Comparison of ENCODE assay signal across 8 mouse cellular contexts in the genomic region with DNA sequence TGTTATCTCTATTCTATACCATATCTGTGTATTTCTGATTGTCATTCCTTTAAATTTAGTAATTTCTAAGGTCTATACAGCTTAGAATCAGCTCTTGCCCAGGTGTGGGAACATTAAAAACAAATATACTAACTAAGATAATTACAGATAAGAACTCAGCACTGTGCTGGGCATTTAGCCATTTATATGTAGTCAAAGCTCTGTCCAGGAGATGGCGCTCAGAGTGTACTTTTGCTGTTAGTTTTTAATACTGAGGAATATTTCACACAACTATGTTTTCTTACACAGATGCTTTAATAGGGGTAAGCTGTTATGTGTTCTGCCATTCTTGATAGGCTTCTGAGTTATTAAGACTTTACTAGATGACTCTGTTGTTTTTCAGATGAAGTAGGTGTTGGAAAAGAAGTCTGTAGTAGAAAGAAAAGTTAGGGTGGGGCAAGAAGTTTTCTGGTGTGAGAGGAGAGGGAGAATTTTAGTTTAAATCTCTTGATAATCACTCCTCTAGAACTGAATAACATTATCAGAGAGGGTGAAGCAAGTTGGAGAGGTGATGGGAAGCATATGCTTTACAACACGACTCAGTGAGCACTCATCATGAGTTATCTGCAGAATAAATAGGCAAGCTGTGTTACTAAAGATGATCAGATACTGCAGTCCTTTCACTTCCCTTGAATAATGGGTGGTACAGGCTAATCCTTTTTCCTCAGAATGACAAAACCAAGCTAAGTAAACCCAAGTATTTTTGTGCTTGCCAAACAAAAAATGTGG.
DNase-seq lines count a peak whose midpoint lies in the region; ATAC-seq and TF ChIP-seq lines count a peak whose summit lies in the region.

No protein-coding gene starts in this region.

- H3K27ac ChIP-seq in intestine, embryonic 14.5 days (ENCODE audit: low read depth): no peak overlapping the region
- no peak overlapping the region for H3K27ac ChIP-seq in intestine, embryonic 16.5 days (ENCODE audit: low read length)
- H3K27ac ChIP-seq in embryonic facial prominence, embryonic 11.5 days (replicated peaks; ENCODE audit: low read depth, low read length): no peak overlapping the region
- no peak overlapping the region for H3K27ac ChIP-seq in neural tube, embryonic 11.5 days (ENCODE audit: low read depth, low read length)

- CTCF ChIA-PET in Patski (lab: Charles Lee): interaction anchor here (1.6 kb wide), 1 partner anchor 13 kb away, joined by 3 read pairs; no protein-coding TSS in a partner anchor

- no peak overlapping the region for H3K4me3 ChIP-seq in intestine, embryonic 14.5 days (ENCODE audit: low read depth, low read length)
- H3K4me3 ChIP-seq in intestine, embryonic 16.5 days (ENCODE audit: low read length): no peak overlapping the region
- no peak overlapping the region for H3K4me3 ChIP-seq in embryonic facial prominence, embryonic 11.5 days (ENCODE audit: low read depth, low read length)
- H3K4me3 ChIP-seq in neural tube, embryonic 11.5 days (ENCODE audit: low read depth, low read length): no peak overlapping the region

- no peaks in the 10 kb centered on the region for H3K27me3 ChIP-seq in intestine, embryonic 14.5 days (replicated peaks; ENCODE audit: control insufficient read depth, insufficient read depth, low read length)
- H3K27me3 ChIP-seq in intestine, embryonic 16.5 days (replicated peaks; ENCODE audit: control insufficient read depth, insufficient read depth, low read length): no peaks in the 10 kb centered on the region
- H3K27me3 ChIP-seq in Patski: peaks cover 18% of the 10 kb centered on the region
- no peaks in the 10 kb centered on the region for H3K27me3 ChIP-seq in embryonic facial prominence, embryonic 11.5 days (ENCODE audit: control insufficient read depth, insufficient read depth, low read length)
- no peaks in the 10 kb centered on the region for H3K27me3 ChIP-seq in neural tube, embryonic 11.5 days (ENCODE audit: control insufficient read depth, insufficient read depth, low read length)

- H3K9me3 ChIP-seq in intestine, embryonic 14.5 days (ENCODE audit: control insufficient read depth, low read length): no peaks in the 10 kb centered on the region
- no peaks in the 10 kb centered on the region for H3K9me3 ChIP-seq in intestine, embryonic 16.5 days (ENCODE audit: control insufficient read depth, low read length)
- H3K9me3 ChIP-seq in embryonic facial prominence, embryonic 11.5 days (replicated peaks; ENCODE audit: control insufficient read depth, low read length): no peaks in the 10 kb centered on the region
- H3K9me3 ChIP-seq in neural tube, embryonic 11.5 days (ENCODE audit: control insufficient read depth, low read length): no peaks in the 10 kb centered on the region

- no peaks in the 10 kb centered on the region for H3K4me1 ChIP-seq in intestine, embryonic 14.5 days (replicated peaks; ENCODE audit: control insufficient read depth, insufficient read depth, low read length)
- no peaks in the 10 kb centered on the region for H3K4me1 ChIP-seq in intestine, embryonic 16.5 days (ENCODE audit: control insufficient read depth, insufficient read depth, low read length)
- no peaks in the 10 kb centered on the region for H3K4me1 ChIP-seq in embryonic facial prominence, embryonic 11.5 days (ENCODE audit: control insufficient read depth, insufficient read depth, low read length)
- no peaks in the 10 kb centered on the region for H3K4me1 ChIP-seq in neural tube, embryonic 11.5 days (ENCODE audit: control insufficient read depth, insufficient read depth, low read length)

- DNase-seq in intestine, embryonic 14.5 days (ENCODE audit: low spot score): peak; percentile 68
- DNase-seq in Patski (ENCODE audit: low read depth, low spot score): no peak
- peak; percentile 68 for DNase-seq in embryonic facial prominence, embryonic 11.5 days (ENCODE audit: low spot score)
- peak; percentile 18 for DNase-seq in kidney, postnatal 14 days
- peak; percentile 44 for DNase-seq in neural tube, embryonic 11.5 days (ENCODE audit: low spot score)
- no peak for DNase-seq in yolk sac, embryonic 10.5 days (ENCODE audit: low spot score)

- POLR2A ChIA-PET in Patski (lab: Charles Lee): no interaction called here

- H3K36me3 ChIP-seq in intestine, embryonic 14.5 days (ENCODE audit: control insufficient read depth, insufficient read depth, low read length): no peaks in the 10 kb centered on the region
- H3K36me3 ChIP-seq in intestine, embryonic 16.5 days (ENCODE audit: control insufficient read depth, insufficient read depth, low read length): no peaks in the 10 kb centered on the region
- no peaks in the 10 kb centered on the region for H3K36me3 ChIP-seq in embryonic facial prominence, embryonic 11.5 days (replicated peaks; ENCODE audit: control insufficient read depth, insufficient read depth, low read depth, low read length)
- H3K36me3 ChIP-seq in neural tube, embryonic 11.5 days (ENCODE audit: control insufficient read depth, insufficient read depth, low read length): no peaks in the 10 kb centered on the region

- H3K9ac ChIP-seq in intestine, embryonic 14.5 days (ENCODE audit: low read length): no peak overlapping the region
- no peak overlapping the region for H3K9ac ChIP-seq in intestine, embryonic 16.5 days (ENCODE audit: low read depth, low read length)
- H3K9ac ChIP-seq in embryonic facial prominence, embryonic 11.5 days (replicated peaks; ENCODE audit: low read length): no peak overlapping the region
- no peak overlapping the region for H3K9ac ChIP-seq in neural tube, embryonic 11.5 days (ENCODE audit: low read length)

- WGBS in intestine, embryonic 14.5 days: 18% methylated on average over 2 of the region's 2 CpGs
- WGBS in intestine, embryonic 16.5 days: 13% methylated on average over 2 of the region's 2 CpGs
- WGBS in embryonic facial prominence, embryonic 11.5 days: 27% methylated on average over 2 of the region's 2 CpGs
- 32% methylated on average over 2 of the region's 2 CpGs for WGBS in neural tube, embryonic 11.5 days

- no peak overlapping the region for H3K4me2 ChIP-seq in intestine, embryonic 14.5 days (ENCODE audit: low read length)
- no peak overlapping the region for H3K4me2 ChIP-seq in intestine, embryonic 16.5 days (ENCODE audit: low read depth, low read length)
- H3K4me2 ChIP-seq in embryonic facial prominence, embryonic 11.5 days (ENCODE audit: low read depth, low read length): no peak overlapping the region
- H3K4me2 ChIP-seq in neural tube, embryonic 11.5 days (ENCODE audit: low read depth): no peak overlapping the region

- in situ Hi-C loops in Patski (cut with MboI; ENCODE audit: low pct_unique_long_range_greater_than_20kb): loop anchor here (25.0 kb wide), 1 partner anchor 742 kb away; no protein-coding TSS in a partner anchor

- TF ChIP-seq CTCF in Patski (IDR thresholded peaks at IDR 0.05): peak; percentile 43

- no peak for ATAC-seq in intestine, embryonic 14.5 days (replicated peaks; ENCODE audit: low FRiP score, low TSS enrichment, low read depth)
- ATAC-seq in intestine, embryonic 16.5 days: no peak
- ATAC-seq in Patski: no peak
- ATAC-seq in embryonic facial prominence, embryonic 11.5 days (replicated peaks; ENCODE audit: insufficient number of reproducible peaks, low FRiP score, low TSS enrichment, low read depth): no peak
- no peak for ATAC-seq in neural tube, embryonic 11.5 days (ENCODE audit: insufficient read depth, low FRiP score, low TSS enrichment)
- no peak for ATAC-seq in activated CD4-positive, CD25-positive, alpha-beta regulatory T cell, adult 4 months

Comparison
In these comparisons a context has a peak if more than half of its experiments do, and no peak if none do; other contexts are left out.
1. DNase-seq: peak in intestine, embryonic 14.5 days (single experiment), embryonic facial prominence, embryonic 11.5 days (single experiment), kidney, postnatal 14 days (single experiment) and neural tube, embryonic 11.5 days (single experiment); none in Patski (single experiment) and yolk sac, embryonic 10.5 days (single experiment).